ENCODE assay signal across 22 mouse cellular contexts in the genomic region with DNA sequence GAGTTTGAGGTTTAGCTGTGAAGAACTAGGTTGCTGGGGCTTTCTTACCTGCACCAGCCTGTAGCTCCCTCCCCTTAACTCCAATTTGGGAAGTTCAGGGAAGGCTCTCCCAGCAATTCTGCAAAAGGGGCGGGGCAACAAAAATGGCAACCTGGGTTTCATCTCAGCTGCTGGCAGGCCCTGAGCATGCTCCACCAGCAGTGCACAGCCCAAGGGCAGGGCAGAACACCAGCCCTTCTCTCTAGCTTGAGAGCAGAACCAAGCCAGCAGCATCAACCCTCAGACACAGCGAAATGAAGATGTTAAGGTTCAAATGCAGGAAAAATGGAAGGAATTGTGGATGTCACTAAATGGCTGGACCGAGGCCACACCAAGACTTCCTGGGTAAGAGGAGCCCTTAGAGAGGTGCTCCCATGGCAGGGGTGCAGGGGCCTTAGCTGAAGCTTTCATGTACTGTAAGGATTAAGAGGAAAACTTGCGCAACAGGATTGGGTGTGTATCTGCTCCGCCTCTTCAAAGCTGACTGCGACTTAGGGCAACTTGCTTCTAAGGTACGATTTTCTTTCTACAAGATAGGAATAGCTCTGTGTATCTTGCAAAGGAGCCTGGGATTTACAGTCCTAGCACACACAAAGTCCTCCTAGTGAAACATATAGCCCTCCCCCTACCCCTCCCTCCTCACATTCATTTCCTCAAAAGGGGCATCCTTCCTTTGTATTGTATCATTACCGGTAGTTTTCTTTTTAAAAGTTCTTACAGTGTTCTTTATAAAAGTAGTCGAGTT.
DNase-seq lines count a peak whose midpoint lies in the region; ATAC-seq and TF ChIP-seq lines count a peak whose summit lies in the region.
"Had no signal": no experiment of that assay in that cellular context is flagged by ENCODE, and none has a peak within 500 bp of the region (broad histone marks: within the 10 kb centered on the region; RNA-seq: fewer than 3 reads in every experiment).

No protein-coding gene starts in this region.

- no peak overlapping the region for H3K9ac ChIP-seq in lung, postnatal 0 days (replicated peaks; ENCODE audit: low read depth)
- H3K9ac ChIP-seq in stomach, postnatal 0 days (ENCODE audit: low read length): no peak overlapping the region
- H3K9ac ChIP-seq: heart, embryonic 15.5 days; liver, embryonic 12.5 days; midbrain, embryonic 12.5 days; neural tube, embryonic 13.5 days had no signal

- WGBS in heart, embryonic 10.5 days: 73% methylated on average over 9 of the region's 9 CpGs
- 56% methylated on average over 9 of the region's 9 CpGs for WGBS in lung, postnatal 0 days
- WGBS in stomach, postnatal 0 days: 61% methylated on average over 9 of the region's 9 CpGs

- H3K36me3 ChIP-seq in heart, embryonic 10.5 days: no peaks in the 10 kb centered on the region
- no peaks in the 10 kb centered on the region for H3K36me3 ChIP-seq in lung, postnatal 0 days (ENCODE audit: insufficient read depth, low read length)
- H3K36me3 ChIP-seq in stomach, postnatal 0 days (ENCODE audit: control insufficient read depth, insufficient read depth, low read length): no peaks in the 10 kb centered on the region
- H3K36me3 ChIP-seq: heart, embryonic 15.5 days; liver, embryonic 12.5 days; midbrain, embryonic 12.5 days; neural tube, embryonic 13.5 days had no signal

- TF ChIP-seq CTCF in lung, postnatal 0 days (IDR thresholded peaks at IDR 0.05): no peak
- no peak for TF ChIP-seq CTCF in stomach, postnatal 0 days (IDR thresholded peaks at IDR 0.05; ENCODE audit: low read depth)

- H3K4me2 ChIP-seq in lung, postnatal 0 days (replicated peaks; ENCODE audit: low read depth, low read length): no peak overlapping the region
- H3K4me2 ChIP-seq in stomach, postnatal 0 days (replicated peaks; ENCODE audit: low read depth): no peak overlapping the region; the same call in 1 of the 2 replicates
- H3K4me2 ChIP-seq: heart, embryonic 15.5 days; liver, embryonic 12.5 days; midbrain, embryonic 12.5 days; neural tube, embryonic 13.5 days had no signal

- H3K27ac ChIP-seq in heart, embryonic 10.5 days: peak overlapping the region; percentile 65
- peak overlapping the region; percentile 22; the same call in 1 of the 2 replicates for H3K27ac ChIP-seq in lung, postnatal 0 days (ENCODE audit: low read length)
- H3K27ac ChIP-seq in stomach, postnatal 0 days (replicated peaks): peak overlapping the region; percentile 75
- H3K27ac ChIP-seq: left cerebral cortex, adult 2 months; liver, embryonic 12.5 days; midbrain, embryonic 12.5 days; neural tube, embryonic 13.5 days had no signal

- H3K9me3 ChIP-seq in heart, embryonic 10.5 days: no peaks in the 10 kb centered on the region
- H3K9me3 ChIP-seq in lung, postnatal 0 days (ENCODE audit: low read length): no peaks in the 10 kb centered on the region
- H3K9me3 ChIP-seq in stomach, postnatal 0 days (ENCODE audit: control insufficient read depth, low read length): no peaks in the 10 kb centered on the region
- H3K9me3 ChIP-seq: heart, embryonic 15.5 days; liver, embryonic 12.5 days; midbrain, embryonic 12.5 days; neural tube, embryonic 13.5 days had no signal

- H3K4me1 ChIP-seq in heart, embryonic 10.5 days: peaks cover 77% of the 10 kb centered on the region
- peaks cover 9% of the 10 kb centered on the region for H3K4me1 ChIP-seq in lung, postnatal 0 days (ENCODE audit: insufficient read depth, low read depth, low read length)
- H3K4me1 ChIP-seq in stomach, postnatal 0 days (replicated peaks; ENCODE audit: control insufficient read depth, insufficient read depth): peaks cover 11% of the 10 kb centered on the region

- no peak for DNase-seq in heart, embryonic 10.5 days (ENCODE audit: low spot score)
- no peak for DNase-seq in heart, adult 9 months (ENCODE audit: low spot score in 2 of 2)
- DNase-seq in lung, postnatal 0 days (ENCODE audit: low spot score): peak; percentile 52
- DNase-seq in lung, postnatal 10 days: no peak
- DNase-seq in lung, postnatal 25 days (ENCODE audit: low spot score): peak; percentile 41
- peak; percentile 49 for DNase-seq in stomach, postnatal 0 days (ENCODE audit: low spot score)
- no peak for DNase-seq in T-cell, adult 2 months (ENCODE audit: low spot score)
- DNase-seq: adrenal gland, postnatal 14 days; cerebellum, adult 9-11 months; gastrocnemius, postnatal 10 days; kidney, postnatal 4 days; layer of hippocampus, adult 9-11 months; left cerebral cortex, postnatal 4 days; spleen, adult 18-20 months; thymus, postnatal 14 days had no signal

- H3K4me3 ChIP-seq in heart, embryonic 10.5 days: no peak overlapping the region
- no peak overlapping the region for H3K4me3 ChIP-seq in lung, postnatal 0 days (ENCODE audit: low read depth, low read length)
- no peak overlapping the region for H3K4me3 ChIP-seq in stomach, postnatal 0 days (ENCODE audit: low read depth, low read length)
- H3K4me3 ChIP-seq: heart, embryonic 15.5 days; left cerebral cortex, adult 2 months; liver, embryonic 12.5 days; midbrain, embryonic 12.5 days; neural tube, embryonic 13.5 days had no signal

- TF ChIP-seq EP300 in lung, postnatal 0 days (IDR thresholded peaks at IDR 0.05): no peak
- no peak for TF ChIP-seq EP300 in stomach, postnatal 0 days (optimal IDR thresholded peaks at IDR 0.05)

- no peaks in the 10 kb centered on the region for H3K27me3 ChIP-seq in heart, embryonic 10.5 days (ENCODE audit: insufficient read depth, poor library complexity, severe bottlenecking)
- no peaks in the 10 kb centered on the region for H3K27me3 ChIP-seq in lung, postnatal 0 days (replicated peaks; ENCODE audit: insufficient read depth, low read length)
- H3K27me3 ChIP-seq in stomach, postnatal 0 days (ENCODE audit: control insufficient read depth, insufficient read depth, low read length): no peaks in the 10 kb centered on the region
- H3K27me3 ChIP-seq: CH12.LX; heart, embryonic 15.5 days; midbrain, embryonic 12.5 days; neural tube, embryonic 13.5 days had no signal

- peak; percentile 61; the same call in 1 of the 2 replicates for ATAC-seq in lung, postnatal 0 days
- peak; percentile 67 for ATAC-seq in stomach, postnatal 0 days (ENCODE audit: low FRiP score, low TSS enrichment)
- ATAC-seq in megakaryocyte, adult 5-6 weeks (ENCODE audit: poor library complexity, severe bottlenecking): no peak
- ATAC-seq: liver, embryonic 12.5 days had no signal

Comparison
In these comparisons a context has a peak if more than half of its experiments do, and no peak if none do; other contexts are left out.
1. DNase-seq: peak in lung, postnatal 0 days (single experiment), lung, postnatal 25 days (single experiment) and stomach, postnatal 0 days (single experiment); none in heart, embryonic 10.5 days (single experiment), heart, adult 9 months (0 of 2), lung, postnatal 10 days (single experiment) and T-cell, adult 2 months (single experiment).
2. H3K27ac ChIP-seq: peak in every context shown above with its lines; median percentile 75 in stomach, postnatal 0 days; 65 in heart, embryonic 10.5 days; 22 in lung, postnatal 0 days.